Mouse (Mus musculus): ENCODE measurements at regions not wholly inside any gene's neighbourhood (a gene's known extent, or its start where the extent isn't known, plus 50 kb on each side); places are given as distances from the start of the nearest gene placed in this dataset.

DNA sequence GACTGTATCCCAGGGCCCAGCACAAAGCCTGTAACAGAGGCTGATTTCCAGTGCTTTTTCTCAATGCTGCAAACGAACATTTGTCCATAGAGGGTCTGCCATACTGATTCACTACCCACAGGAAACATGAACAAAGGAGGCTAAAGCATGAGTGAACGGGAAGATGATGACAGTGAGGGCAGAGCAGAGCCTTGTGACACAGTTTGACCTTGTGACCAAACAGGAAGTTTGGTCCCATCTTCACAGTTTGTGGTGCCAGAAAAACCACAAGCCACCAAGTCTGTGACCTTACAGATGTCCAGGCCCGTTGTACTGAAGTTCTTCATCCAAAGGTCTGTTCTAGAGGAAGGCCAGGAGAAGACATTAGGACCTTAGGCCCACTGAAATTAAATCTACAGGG, 974.4 kb downstream of the Epha4 start:
- no peak for TF ChIP-seq MAZ (IDR thresholded peaks at IDR 0.05; ENCODE audit: low read depth, low read length)
- no peak for TF ChIP-seq JUND (conservative IDR thresholded peaks at IDR 0.05; ENCODE audit: low read depth, low read length)
- no peak for TF ChIP-seq POLR2A (IDR thresholded peaks at IDR 0.05; ENCODE audit: low read depth, low read length)
- no peak for TF ChIP-seq MAFK (IDR thresholded peaks at IDR 0.05; ENCODE audit: insufficient replicate concordance, low read length)
- TF ChIP-seq UBTF (IDR thresholded peaks at IDR 0.05; ENCODE audit: low read depth, low read length): no peak
- TF ChIP-seq IRF4 (IDR thresholded peaks at IDR 0.05; ENCODE audit: low read depth, low read length): no peak
- TF ChIP-seq RAD21 (IDR thresholded peaks at IDR 0.05; ENCODE audit: low read depth, low read length): no peak
- no peak for TF ChIP-seq TBP (conservative IDR thresholded peaks at IDR 0.05; ENCODE audit: low read depth, low read length)
- TF ChIP-seq ZC3H11A (IDR thresholded peaks at IDR 0.05; ENCODE audit: low read depth, low read length): no peak
- TF ChIP-seq USF1 (IDR thresholded peaks at IDR 0.05; ENCODE audit: low read depth, low read length): no peak
- no peak for TF ChIP-seq TCF12 (IDR thresholded peaks at IDR 0.05; ENCODE audit: low read depth, low read length)
- no peak for TF ChIP-seq CTCF (conservative IDR thresholded peaks at IDR 0.05 in 1 of 2, IDR thresholded peaks at IDR 0.05 in 1 of 2; ENCODE audit: low read depth in 2 of 2, low read length in 2 of 2)
- no peak for TF ChIP-seq POLR2AphosphoS2 (IDR thresholded peaks at IDR 0.05; ENCODE audit: low read depth, low read length)
- Histone ChIP-seq H3K27me3 (replicated peaks) (no peaks in the 10 kb centered on the region), H3K9me3 (replicated peaks; ENCODE audit: low read length) (no peaks in the 10 kb centered on the region), H3K4me2 (ENCODE audit: insufficient read depth, low read depth, poor library complexity, severe bottlenecking) (no peak overlapping the region), H3K4me3 (replicated peaks in 1 of 3; ENCODE audit: low read depth in 2 of 3, low read length in 2 of 3, poor library complexity in 1 of 3) (no peak overlapping the region), H3K36me3 (replicated peaks in 1 of 2; ENCODE audit: control insufficient read depth in 1 of 2, insufficient read depth in 1 of 2, low read length in 1 of 2) (no peaks in the 10 kb centered on the region), H3K79me2 (replicated peaks; ENCODE audit: control insufficient read depth, extremely low read depth, insufficient read depth, poor library complexity, severe bottlenecking) (no peaks in the 10 kb centered on the region), H3K9ac (ENCODE audit: insufficient read depth, low read depth) (no peak overlapping the region), H3K27ac (ENCODE audit: insufficient read depth, low read depth) (no peak overlapping the region), H3K4me1 (ENCODE audit: control insufficient read depth in 1 of 2, insufficient read depth in 2 of 2) (peaks cover 0 to 9% of the 10 kb centered on the region in 2 experiments; a peak in 2 of 4 replicates)
- dilution Hi-C loops (cut with MboI; ENCODE audit: extremely low pct_ligation_motif_present, extremely low pct_unique_long_range_greater_than_20kb, low sequenced_read_pairs) (no loop called here), in situ Hi-C loops (cut with MboI; ENCODE audit: low pct_ligation_motif_present, low pct_unique_long_range_greater_than_20kb, low sequenced_read_pairs) (no loop called here)
- DNase-seq (ENCODE audit: extremely low read depth): peak; percentile 34

DNA sequence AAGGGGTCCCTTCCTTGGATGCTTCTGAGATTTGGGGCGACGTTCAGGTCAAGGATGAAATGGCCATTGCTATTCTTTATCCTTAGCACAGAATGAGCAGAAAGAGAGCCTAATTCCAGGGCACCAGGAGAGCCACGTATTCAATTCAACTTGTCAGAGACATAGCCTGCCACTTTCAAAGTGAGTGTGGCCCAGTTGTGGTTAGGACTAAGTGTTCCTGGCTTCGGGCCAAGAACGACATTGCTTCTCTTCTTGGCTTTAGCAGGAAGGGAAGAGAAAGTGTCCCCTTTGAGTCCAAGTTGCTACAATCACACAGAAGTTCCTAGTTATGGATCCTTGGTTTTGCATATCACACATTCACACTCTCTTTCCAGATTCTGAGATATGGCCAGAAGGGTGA, 964.0 kb downstream of the Epha4 start:
- H3K27me3 ChIP-seq (replicated peaks): no peaks in the 10 kb centered on the region
- H3K4me1 ChIP-seq (ENCODE audit: control insufficient read depth in 1 of 2, insufficient read depth in 2 of 2): no peaks in the 10 kb centered on the region
- in situ Hi-C loops (cut with MboI; ENCODE audit: low pct_ligation_motif_present, low pct_unique_long_range_greater_than_20kb, low sequenced_read_pairs) (no loop called here), dilution Hi-C loops (cut with MboI; ENCODE audit: extremely low pct_ligation_motif_present, extremely low pct_unique_long_range_greater_than_20kb, low sequenced_read_pairs) (no loop called here)
- no peaks in the 10 kb centered on the region for H3K9me3 ChIP-seq (replicated peaks; ENCODE audit: low read length)
- no peak for DNase-seq (ENCODE audit: extremely low read depth)
- H3K4me2 ChIP-seq (ENCODE audit: insufficient read depth, low read depth, poor library complexity, severe bottlenecking): no peak overlapping the region
- no peak overlapping the region for H3K4me3 ChIP-seq (replicated peaks in 1 of 3; ENCODE audit: low read depth in 2 of 3, low read length in 2 of 3, poor library complexity in 1 of 3)
- H3K79me2 ChIP-seq (replicated peaks; ENCODE audit: control insufficient read depth, extremely low read depth, insufficient read depth, poor library complexity, severe bottlenecking): no peaks in the 10 kb centered on the region
- no peak overlapping the region for H3K27ac ChIP-seq (ENCODE audit: insufficient read depth, low read depth)
- H3K9ac ChIP-seq (ENCODE audit: insufficient read depth, low read depth): no peak overlapping the region
- TF ChIP-seq CTCF (conservative IDR thresholded peaks at IDR 0.05 in 1 of 2, IDR thresholded peaks at IDR 0.05 in 1 of 2; ENCODE audit: low read depth in 2 of 2, low read length in 2 of 2) (no peak), USF1 (IDR thresholded peaks at IDR 0.05; ENCODE audit: low read depth, low read length) (no peak), MEF2A (IDR thresholded peaks at IDR 0.05; ENCODE audit: borderline replicate concordance, low read depth, low read length) (no peak), ZNF384 (IDR thresholded peaks at IDR 0.05; ENCODE audit: low read depth, low read length) (no peak), ZC3H11A (IDR thresholded peaks at IDR 0.05; ENCODE audit: low read depth, low read length) (no peak), NELFE (IDR thresholded peaks at IDR 0.05; ENCODE audit: low read depth, low read length) (no peak), BHLHE40 (IDR thresholded peaks at IDR 0.05; ENCODE audit: low read depth, low read length) (no peak), RAD21 (IDR thresholded peaks at IDR 0.05; ENCODE audit: low read depth, low read length) (no peak), IRF4 (IDR thresholded peaks at IDR 0.05; ENCODE audit: low read depth, low read length) (no peak), SIN3A (IDR thresholded peaks at IDR 0.05; ENCODE audit: low read length) (no peak), PAX5 (IDR thresholded peaks at IDR 0.05; ENCODE audit: low read length) (no peak), MAZ (IDR thresholded peaks at IDR 0.05; ENCODE audit: low read depth, low read length) (no peak), POLR2A (IDR thresholded peaks at IDR 0.05; ENCODE audit: low read depth, low read length) (no peak), JUN (IDR thresholded peaks at IDR 0.05; ENCODE audit: insufficient read depth, low read depth, low read length) (no peak), USF2 (conservative IDR thresholded peaks at IDR 0.05; ENCODE audit: low read depth, low read length) (no peak), CHD2 (IDR thresholded peaks at IDR 0.05; ENCODE audit: low read length) (no peak), HCFC1 (IDR thresholded peaks at IDR 0.05; ENCODE audit: low read depth, low read length) (no peak), NRF1 (IDR thresholded peaks at IDR 0.05; ENCODE audit: low read depth, low read length) (no peak)
- H3K36me3 ChIP-seq (replicated peaks in 1 of 2; ENCODE audit: control insufficient read depth in 1 of 2, insufficient read depth in 1 of 2, low read length in 1 of 2): no peaks in the 10 kb centered on the region

Data from CH12.LX (cell line).